Comparison of ENCODE assay signal across 8 mouse cellular contexts in the genomic region with DNA sequence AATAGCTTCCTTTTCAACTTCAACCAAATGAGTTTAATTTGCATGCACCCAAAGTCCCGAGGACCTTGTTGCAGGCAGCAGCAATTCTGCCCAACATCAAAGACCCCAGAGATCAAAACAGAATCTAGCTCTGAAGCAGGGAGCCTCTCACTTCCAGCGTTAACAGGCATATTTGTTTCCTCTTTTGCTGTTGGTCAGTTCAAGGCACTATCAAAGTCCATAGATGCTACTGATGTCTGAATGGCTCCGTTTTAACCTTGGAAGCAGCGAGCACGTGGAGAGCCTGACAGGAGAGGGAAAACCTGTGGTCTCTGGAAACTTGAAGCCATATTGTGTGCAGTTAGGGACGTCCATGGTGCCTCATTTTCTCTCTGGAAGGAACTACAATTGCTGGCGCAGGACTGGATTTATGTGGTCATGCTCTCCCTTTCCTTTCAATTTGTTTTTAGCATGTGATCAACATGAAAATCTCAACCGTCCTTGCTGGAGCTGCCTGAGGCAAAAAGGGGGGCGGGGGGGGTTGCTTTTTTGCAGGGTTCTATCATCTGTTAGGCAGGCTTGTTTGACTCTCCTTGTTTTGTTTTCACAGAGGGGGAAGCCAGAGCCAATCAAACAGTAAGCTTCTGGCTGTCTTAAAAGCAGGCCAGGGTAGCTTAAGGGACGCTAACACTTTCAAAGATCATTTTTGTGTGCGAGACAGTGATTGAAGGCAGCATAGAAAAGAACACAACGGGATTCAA.
DNase-seq lines count a peak whose midpoint lies in the region; ATAC-seq lines count a peak whose summit lies in the region.

No protein-coding gene starts in this region.

- H3K4me2 ChIP-seq in intestine, embryonic 14.5 days (ENCODE audit: low read length), result peak overlapping the region; percentile 35
- no peak overlapping the region for H3K4me2 ChIP-seq in intestine, embryonic 16.5 days (ENCODE audit: low read depth, low read length)
- H3K4me2 ChIP-seq in hindbrain, embryonic 12.5 days (replicated peaks), result peak overlapping the region; percentile 42
- H3K4me2 ChIP-seq in liver, embryonic 11.5 days, result no peak overlapping the region

- no peak overlapping the region for H3K4me3 ChIP-seq in intestine, embryonic 14.5 days (ENCODE audit: low read depth, low read length)
- no peak overlapping the region for H3K4me3 ChIP-seq in intestine, embryonic 16.5 days (ENCODE audit: low read length)
- no peak overlapping the region; the same call in 1 of the 2 replicates for H3K4me3 ChIP-seq in hindbrain, embryonic 12.5 days
- no peak overlapping the region for H3K4me3 ChIP-seq in liver, embryonic 11.5 days (ENCODE audit: low read depth, low read length)

- H3K27me3 ChIP-seq in intestine, embryonic 14.5 days (replicated peaks; ENCODE audit: control insufficient read depth, insufficient read depth, low read length), result no peaks in the 10 kb centered on the region
- no peaks in the 10 kb centered on the region for H3K27me3 ChIP-seq in intestine, embryonic 16.5 days (replicated peaks; ENCODE audit: control insufficient read depth, insufficient read depth, low read length)
- no peaks in the 10 kb centered on the region for H3K27me3 ChIP-seq in hindbrain, embryonic 12.5 days
- no peaks in the 10 kb centered on the region for H3K27me3 ChIP-seq in liver, embryonic 11.5 days (replicated peaks; ENCODE audit: control insufficient read depth, insufficient read depth, low read length)

- H3K27ac ChIP-seq in intestine, embryonic 14.5 days (ENCODE audit: low read depth), result no peak overlapping the region
- no peak overlapping the region for H3K27ac ChIP-seq in intestine, embryonic 16.5 days (ENCODE audit: low read length)
- H3K27ac ChIP-seq in hindbrain, embryonic 12.5 days, result peak overlapping the region; percentile 86
- H3K27ac ChIP-seq in liver, embryonic 11.5 days (ENCODE audit: low read depth, low read length), result no peak overlapping the region

- H3K4me1 ChIP-seq in intestine, embryonic 14.5 days (replicated peaks; ENCODE audit: control insufficient read depth, insufficient read depth, low read length), result peaks cover 9% of the 10 kb centered on the region
- peaks cover 6% of the 10 kb centered on the region; the same call in 1 of the 2 replicates for H3K4me1 ChIP-seq in intestine, embryonic 16.5 days (ENCODE audit: control insufficient read depth, insufficient read depth, low read length)
- peaks cover 16% of the 10 kb centered on the region for H3K4me1 ChIP-seq in hindbrain, embryonic 12.5 days
- H3K4me1 ChIP-seq in liver, embryonic 11.5 days (replicated peaks; ENCODE audit: control insufficient read depth, insufficient read depth, low read length), result no peaks in the 10 kb centered on the region

- ATAC-seq in intestine, embryonic 14.5 days (replicated peaks; ENCODE audit: low FRiP score, low TSS enrichment, low read depth), result no peak
- no peak for ATAC-seq in intestine, embryonic 16.5 days
- ATAC-seq in hindbrain, embryonic 12.5 days (ENCODE audit: low FRiP score), result peak; percentile 87
- no peak for ATAC-seq in liver, embryonic 11.5 days (replicated peaks; ENCODE audit: low FRiP score)

- no peak overlapping the region for H3K9ac ChIP-seq in intestine, embryonic 14.5 days (ENCODE audit: low read length)
- no peak overlapping the region for H3K9ac ChIP-seq in intestine, embryonic 16.5 days (ENCODE audit: low read depth, low read length)
- H3K9ac ChIP-seq in hindbrain, embryonic 12.5 days, result no peak overlapping the region
- H3K9ac ChIP-seq in liver, embryonic 11.5 days (ENCODE audit: low read depth, low read length), result no peak overlapping the region

- WGBS in intestine, embryonic 14.5 days, result 33% methylated on average over 12 of the region's 12 CpGs
- WGBS in intestine, embryonic 16.5 days, result 43% methylated on average over 12 of the region's 12 CpGs
- WGBS in hindbrain, embryonic 12.5 days, result 15% methylated on average over 12 of the region's 12 CpGs
- 47% methylated on average over 12 of the region's 12 CpGs for WGBS in liver, embryonic 11.5 days

- H3K36me3 ChIP-seq in intestine, embryonic 14.5 days (ENCODE audit: control insufficient read depth, insufficient read depth, low read length), result no peaks in the 10 kb centered on the region
- no peaks in the 10 kb centered on the region for H3K36me3 ChIP-seq in intestine, embryonic 16.5 days (ENCODE audit: control insufficient read depth, insufficient read depth, low read length)
- no peaks in the 10 kb centered on the region for H3K36me3 ChIP-seq in hindbrain, embryonic 12.5 days
- H3K36me3 ChIP-seq in liver, embryonic 11.5 days (ENCODE audit: control insufficient read depth, insufficient read depth, low read length), result no peaks in the 10 kb centered on the region

- DNase-seq in intestine, embryonic 14.5 days (ENCODE audit: low spot score), result peak; percentile 56
- DNase-seq in brain, embryonic 18.5 days (ENCODE audit: low read depth, low spot score), result peak; percentile 49
- peak; percentile 53 for DNase-seq in naive thymus-derived CD4-positive, alpha-beta T cell, adult 2 months (ENCODE audit: low read depth)
- no peak for DNase-seq in liver, embryonic 11.5 days (ENCODE audit: low spot score)
- DNase-seq in spleen, adult 18-20 months, result no peak
- no peak for DNase-seq in right cerebral cortex, postnatal 4 days

- H3K9me3 ChIP-seq in intestine, embryonic 14.5 days (ENCODE audit: control insufficient read depth, low read length), result no peaks in the 10 kb centered on the region
- no peaks in the 10 kb centered on the region for H3K9me3 ChIP-seq in intestine, embryonic 16.5 days (ENCODE audit: control insufficient read depth, low read length)
- no peaks in the 10 kb centered on the region for H3K9me3 ChIP-seq in hindbrain, embryonic 12.5 days (replicated peaks)
- H3K9me3 ChIP-seq in liver, embryonic 11.5 days (ENCODE audit: control insufficient read depth, low read length), result no peaks in the 10 kb centered on the region

Comparison
In these comparisons a context has a peak if more than half of its experiments do, and no peak if none do; other contexts are left out.
1. H3K4me2 ChIP-seq: peak in intestine, embryonic 14.5 days (single experiment) and hindbrain, embryonic 12.5 days (single experiment); none in intestine, embryonic 16.5 days (single experiment) and liver, embryonic 11.5 days (single experiment).
2. DNase-seq: peak in intestine, embryonic 14.5 days (single experiment), brain, embryonic 18.5 days (single experiment) and naive thymus-derived CD4-positive, alpha-beta T cell, adult 2 months (single experiment); none in liver, embryonic 11.5 days (single experiment), spleen, adult 18-20 months (0 of 2) and right cerebral cortex, postnatal 4 days (single experiment).